Mouse (Mus musculus) kidney, adult 18-20 months (tissue): ENCODE measurements around the gene Borcs6.
A peak's percentile ranks its signal among the peaks of the same experiment; 100 is the strongest.

Experiments used
- DNase-seq: peaks from one replicate; pipeline ENCODE4 v3.0.0; 2021

Gene Borcs6

DNA sequence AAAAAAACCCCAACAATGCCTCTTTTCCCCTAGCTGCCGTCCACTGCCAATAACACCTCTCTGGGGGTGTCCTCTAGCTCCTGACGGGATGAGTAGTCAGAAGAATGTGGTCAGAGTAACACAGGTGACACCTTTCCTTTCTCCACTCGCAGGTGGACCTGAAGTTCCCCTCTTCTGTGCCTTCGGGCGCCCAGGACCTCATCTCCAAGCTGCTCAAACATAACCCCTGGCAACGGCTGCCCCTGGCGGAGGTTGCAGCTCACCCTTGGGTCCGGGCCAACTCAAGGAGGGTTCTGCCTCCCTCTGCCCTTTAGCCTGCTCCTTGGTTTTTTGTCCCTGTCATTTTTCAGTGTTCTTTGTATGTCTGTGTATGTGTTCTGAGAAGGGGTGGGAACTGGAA lies 8.8 kb upstream of the Borcs6 start:
- DNase-seq, result no peak

DNA sequence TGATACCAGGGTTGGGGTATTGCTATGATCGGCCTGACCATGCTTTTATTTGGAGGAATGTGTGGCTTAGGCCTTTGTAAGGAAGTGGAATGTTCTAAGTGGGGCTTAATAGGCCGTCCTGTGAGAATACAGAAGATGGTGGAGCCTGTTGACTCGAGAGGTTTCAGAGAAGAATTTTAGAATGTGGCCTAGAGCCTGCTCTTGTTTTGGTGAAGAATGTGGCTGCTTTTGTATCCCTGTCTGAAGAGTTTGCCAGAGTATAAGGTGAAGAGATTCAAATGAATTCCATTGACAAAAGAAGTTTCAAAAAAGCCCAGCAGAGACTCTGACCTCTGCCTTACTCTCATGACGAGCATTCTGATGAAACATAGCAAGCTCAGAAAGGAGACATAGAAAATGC lies 7.7 kb upstream of the Borcs6 start:
- no peak for DNase-seq

DNA sequence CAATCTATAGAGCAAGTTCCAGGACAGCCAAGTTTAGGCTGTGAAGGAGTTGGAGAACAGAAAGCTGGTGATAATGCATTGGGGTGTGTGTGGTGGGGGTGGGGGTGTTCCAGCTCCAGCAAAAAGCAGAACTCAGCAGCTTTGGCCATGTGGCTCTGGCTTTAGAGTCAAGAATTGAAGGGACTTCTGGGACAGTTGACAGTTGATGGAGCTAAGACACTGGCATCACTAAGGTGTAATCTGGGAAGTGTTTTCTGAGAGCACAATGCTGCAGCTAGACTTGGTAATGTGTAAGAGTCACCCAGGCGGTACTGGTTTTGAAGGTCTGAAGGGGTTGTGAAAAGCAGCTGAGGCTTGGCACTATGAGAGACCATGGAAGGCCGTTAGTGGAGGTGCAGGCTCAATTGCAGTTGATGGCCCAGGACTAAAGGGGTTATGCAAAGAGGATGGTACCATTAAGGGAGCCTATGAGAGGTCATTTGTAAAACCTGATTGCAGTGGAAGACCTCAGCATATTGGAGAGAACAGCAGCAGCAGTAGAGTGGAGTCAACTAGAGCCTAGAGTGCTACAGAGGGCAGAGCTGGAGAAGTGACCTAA lies 6.6 kb upstream of the Borcs6 start:
- no peak for DNase-seq

DNA sequence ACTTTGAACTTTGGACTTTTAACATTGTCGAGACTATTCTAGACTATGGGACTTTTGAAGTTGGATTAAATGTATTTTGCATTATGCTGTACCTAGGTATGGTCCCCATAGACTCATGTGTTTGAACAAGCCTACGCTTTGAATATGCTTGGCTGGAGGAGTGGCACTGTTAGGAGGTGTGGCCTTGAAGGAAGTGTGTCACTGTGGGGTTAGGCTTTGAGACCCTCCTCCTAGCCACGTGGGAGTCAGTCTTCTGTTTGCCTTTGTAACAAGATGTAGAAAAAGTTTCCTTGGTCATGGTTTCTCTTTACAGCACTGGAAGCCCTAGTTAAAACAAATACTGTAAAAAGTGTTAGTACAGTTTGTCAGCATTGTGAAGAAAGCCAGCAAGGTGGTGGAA lies 5.7 kb upstream of the Borcs6 start:
- DNase-seq, result no peak

DNA sequence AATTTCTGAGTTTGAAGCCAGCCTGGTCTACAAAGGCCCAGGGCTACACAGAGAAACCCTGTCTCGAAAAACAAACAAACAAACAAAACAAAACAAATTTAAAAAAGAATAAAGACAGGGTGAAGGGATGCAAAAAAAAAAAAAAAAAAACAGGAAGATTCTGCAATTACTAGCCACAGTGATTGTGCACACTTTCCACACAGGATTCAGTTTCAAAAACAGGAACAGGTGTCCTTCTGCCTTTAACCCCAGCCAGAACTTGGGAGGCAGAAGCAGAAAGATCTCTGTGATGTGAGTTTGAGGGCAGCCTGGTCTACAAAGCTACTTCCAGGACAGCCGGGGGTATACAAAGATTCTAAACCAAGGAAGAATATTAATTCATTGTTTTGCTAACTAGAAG lies 1.3 kb upstream of the Borcs6 start:
- no peak for DNase-seq

DNA sequence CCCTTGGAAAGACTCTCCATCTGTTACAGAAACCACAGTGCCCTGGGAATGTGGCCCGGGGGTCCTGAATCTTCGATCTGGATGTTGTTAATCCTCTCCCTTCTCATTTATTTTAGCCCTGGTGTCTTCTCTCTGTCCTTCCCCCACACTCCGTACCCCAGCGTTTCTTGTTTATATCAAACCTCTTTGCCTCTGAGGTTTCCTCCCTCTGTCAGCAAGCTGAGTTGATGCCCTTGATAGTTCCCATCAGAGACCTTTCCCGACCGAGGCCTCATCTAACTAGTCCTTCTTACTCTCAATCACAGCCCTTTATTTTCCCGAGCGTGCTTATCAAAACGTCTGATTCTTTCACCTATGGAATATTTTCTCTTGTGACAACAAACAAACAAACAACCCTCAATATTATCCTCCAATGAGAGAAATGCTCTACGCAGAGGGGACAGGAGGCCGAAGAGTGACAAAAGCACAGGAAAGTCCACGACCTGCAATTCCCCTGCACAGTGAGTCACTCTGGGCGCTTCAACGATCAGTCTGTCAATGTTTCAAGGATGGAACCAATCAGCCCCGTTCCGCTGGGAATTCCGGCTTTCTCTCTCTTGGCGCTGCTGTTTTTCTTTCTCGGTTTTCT lies 674 bp upstream of the Borcs6 start:
- DNase-seq, result no peak

DNA sequence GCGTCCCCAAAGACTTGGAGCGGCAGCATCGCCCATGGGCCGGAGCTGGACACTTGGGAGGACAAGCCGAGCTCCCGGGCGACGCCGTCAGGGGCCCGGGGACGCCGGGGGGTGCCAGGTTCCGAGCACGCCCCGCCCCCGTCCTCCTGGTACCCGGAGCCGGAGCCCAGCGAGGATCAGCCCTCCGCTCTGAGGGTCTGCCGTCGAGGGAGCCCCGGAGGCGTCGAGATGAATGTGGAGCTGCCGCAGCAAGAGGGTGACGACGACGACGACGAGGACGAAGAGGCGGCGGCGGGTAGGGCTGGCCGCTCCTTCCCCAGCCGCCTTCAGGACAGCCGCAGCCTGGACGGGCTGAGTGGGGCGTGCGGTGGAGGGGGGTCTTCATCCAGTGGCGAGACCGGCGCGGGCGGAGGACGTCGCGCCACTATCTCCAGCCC lies 476 bp downstream of the Borcs6 start:
- DNase-seq, result no peak

DNA sequence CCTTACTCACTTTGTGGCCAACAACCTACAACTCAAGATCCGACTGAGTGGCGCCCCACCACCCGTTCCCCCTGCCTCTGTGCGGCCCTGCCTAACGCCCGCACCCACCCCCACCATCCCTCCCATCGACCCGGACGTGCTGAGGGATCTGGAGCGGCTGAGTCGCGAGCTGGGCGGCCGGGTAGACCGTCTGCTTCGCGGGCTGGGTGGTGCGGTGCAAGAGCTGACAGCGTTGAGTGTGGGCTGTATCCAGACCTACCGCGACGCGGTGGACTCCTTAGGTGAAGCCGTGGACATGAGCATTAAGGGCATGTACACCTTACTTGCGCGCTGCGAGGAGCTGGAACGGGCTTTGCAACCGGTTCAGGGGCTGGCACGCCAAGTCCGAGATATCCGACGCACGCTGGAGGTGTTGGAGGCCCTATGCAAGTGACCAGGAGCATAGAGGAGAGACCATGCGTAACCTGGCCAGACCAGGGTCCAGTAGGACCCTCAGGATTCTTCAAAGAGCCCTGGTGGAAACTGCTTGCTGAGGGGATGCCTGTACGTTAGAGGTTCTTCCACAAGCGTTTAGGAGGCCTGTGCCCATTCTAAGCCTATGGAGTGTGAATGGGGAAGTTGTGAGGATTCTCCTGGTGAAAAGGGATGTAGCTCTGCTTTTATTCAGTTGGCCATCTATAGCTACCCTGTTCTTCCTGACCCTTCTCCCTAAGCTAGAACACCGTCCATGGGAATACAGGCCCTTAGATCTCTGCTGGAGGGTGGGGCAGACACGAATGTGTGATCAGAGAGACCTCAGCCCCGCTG lies 1.1 kb downstream of the Borcs6 start:
- peak; percentile 54 for DNase-seq

DNA sequence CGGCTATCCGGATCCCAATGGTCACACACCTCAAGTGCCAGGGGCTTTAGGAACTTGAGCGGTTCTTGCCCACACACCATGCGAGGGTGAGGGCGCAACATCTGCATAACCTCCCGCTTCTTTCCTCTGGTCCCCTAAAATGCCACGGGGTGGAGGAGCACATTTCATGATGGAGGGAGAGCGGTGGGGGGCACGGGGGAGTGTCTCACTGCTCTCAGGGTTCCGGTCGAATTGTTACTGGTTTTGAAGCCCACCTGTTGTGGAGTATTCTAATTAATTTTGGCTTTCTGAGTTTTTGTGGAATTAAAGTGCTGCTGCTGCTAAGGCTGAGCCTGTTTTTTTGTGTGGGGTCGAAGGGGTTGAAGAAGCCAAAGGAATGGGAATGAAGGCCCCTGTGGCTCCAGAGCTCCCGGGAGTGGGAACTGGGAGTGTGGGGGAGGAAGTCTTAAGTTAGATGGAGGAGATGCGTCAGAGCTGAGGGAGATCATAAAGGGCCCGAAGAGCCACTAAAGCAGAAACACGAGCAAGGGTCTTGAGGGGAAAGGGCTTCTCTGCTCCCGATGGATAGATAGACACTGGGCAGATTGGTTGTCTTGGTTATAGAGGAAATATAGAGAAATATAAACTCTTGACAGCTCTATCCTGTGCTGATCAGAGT lies 1.9 kb downstream of the Borcs6 start:
- no peak for DNase-seq

DNA sequence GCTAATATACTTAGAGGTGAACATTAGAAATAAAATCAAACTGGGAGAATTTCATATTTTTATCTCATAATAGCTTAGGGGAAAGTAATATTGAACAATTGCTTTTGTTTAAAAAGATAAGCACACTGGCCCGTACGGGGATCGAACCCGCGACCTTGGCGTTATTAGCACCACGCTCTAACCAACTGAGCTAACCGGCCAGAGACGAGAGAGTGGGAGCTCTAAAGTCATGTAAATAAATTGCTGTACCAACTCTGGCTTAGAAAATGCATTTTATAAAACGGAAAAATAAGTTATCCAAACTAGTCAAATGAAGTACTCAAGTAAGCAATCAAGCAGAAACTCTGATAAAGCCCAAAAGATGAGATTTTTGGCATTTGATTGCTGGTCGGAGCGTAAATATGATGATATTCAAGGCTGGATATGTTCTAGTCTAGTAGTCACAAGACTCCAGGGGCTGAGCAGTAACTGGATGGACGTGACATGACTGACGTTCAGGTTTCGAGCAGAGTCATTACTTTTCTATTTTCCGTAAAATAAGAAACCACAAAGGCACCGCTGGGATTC lies 2.8 kb downstream of the Borcs6 start:
- peak; percentile 87 for DNase-seq

DNA sequence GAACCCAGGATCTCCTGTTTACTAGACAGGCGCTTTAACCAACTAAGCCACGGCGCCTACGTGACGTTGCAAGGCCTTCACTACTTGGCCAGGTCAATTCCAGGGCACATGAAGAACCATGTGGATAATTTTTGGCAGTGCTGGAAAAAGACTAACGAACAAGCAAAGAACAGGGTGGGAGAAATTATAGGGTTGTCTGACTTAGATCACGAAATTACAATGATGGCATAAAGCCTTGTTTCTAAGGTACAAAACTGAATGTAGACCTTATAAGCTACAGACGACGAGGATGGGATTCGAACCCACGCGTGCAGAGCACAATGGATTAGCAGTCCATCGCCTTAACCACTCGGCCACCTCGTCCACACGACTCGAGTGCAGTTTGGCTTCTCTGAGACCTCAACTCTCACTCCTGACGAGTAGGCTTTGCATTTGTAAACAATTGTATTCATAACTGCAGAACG lies 3.3 kb downstream of the Borcs6 start:
- DNase-seq, result peak; percentile 99

DNA sequence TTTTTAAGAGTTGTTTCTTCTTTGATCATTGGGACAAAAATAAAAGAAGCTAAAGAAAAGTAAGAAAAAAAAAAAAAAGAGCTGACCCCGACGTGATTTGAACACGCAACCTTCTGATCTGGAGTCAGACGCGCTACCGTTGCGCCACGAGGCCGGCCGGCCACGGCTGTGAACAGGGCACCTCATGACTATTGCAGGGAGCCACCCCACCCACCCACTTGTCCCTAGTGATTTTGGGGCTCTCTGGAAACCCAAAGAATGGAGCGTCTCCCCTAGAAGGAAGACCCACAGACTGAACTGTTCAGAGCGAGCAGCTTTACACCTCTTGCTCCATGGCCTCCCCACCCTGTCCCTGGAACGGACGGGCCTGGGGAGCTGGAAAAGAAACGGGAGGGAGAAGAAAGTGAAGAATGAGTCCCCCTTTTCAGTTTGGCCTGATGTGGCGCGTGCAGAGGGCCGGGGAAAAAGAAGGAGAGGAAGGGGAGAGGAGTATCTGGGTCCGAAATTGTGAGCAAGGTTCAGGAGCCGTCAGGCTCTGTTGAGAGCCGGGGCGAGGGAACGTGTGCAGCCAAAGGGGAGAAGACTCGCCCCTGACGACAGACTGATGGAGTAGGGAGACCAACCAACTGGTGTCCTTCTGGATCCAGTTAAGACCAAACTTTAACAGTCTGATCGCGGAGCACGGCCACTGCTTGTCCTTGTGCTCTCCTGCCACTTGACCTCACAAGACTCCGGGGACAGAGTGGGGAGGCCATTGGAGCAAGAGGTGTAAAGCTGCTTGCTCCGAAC lies 4.1 kb downstream of the Borcs6 start:
- peak; percentile 82 for DNase-seq

DNA sequence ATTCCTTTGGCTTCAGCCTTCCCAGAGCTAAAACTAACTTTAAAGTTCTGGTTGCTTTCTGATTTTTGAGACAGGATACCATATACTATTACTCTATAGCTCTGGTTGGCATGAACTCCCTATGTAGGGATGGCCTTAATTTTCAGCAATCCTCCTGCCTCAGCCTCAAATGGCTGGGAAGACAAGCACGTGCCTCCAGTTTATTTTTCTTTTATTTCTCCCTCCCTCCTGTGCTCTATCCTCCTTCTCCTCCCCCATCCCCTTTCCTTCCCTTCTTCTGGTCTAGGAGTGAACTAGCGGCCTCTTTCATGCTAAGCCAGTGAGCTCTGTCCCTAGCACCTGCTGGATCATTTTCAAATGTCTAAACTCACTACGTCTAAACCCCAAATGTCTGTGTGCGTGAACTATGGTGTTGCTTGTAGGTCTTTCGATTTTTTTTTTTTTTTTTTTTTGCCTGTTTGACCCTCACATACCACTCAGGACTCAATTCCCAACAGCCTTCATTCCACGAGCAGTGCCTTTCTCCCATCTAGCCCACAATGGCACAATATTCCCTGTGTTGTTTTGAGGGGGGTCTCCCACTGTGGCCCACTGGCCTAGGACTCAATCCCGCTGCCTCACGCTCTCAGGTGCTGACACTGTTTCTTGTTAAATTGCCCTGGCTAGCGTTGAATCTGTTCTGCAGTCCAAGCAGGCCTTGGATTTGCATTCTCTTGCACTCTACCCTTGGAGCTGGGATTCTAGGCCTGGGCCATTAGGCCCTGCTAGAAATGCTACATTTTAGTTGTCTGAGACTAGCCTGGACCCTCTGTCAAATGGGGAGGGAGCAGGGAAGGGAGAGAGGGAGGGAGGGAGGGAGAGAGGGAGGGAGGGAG lies 5.0 kb downstream of the Borcs6 start:
- DNase-seq, result no peak

DNA sequence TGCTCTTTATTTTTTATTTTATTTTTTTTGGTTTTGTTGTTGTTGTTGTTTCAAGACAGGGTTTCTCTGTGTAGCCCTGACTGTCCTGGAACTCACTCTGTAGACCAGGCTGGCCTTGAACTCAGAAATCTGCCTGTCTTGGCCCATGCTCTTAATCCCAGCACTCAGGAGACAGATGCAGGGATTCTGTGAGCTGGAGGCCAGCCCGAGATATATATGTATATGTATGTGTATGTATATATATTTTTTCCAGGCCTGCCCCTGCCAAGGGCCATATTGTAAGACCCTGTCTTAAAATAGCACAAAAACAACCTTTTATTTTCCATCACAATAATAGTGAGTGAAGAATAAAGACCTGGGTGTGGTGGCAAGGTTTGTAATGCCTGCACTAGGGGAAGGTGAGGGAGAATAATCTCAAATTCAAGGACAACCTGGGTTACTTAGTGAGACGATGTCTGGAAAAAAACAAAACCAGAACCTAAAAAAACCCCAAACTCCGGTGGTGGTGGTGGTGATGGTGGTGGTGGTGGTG lies 5.9 kb downstream of the Borcs6 start:
- no peak for DNase-seq

DNA sequence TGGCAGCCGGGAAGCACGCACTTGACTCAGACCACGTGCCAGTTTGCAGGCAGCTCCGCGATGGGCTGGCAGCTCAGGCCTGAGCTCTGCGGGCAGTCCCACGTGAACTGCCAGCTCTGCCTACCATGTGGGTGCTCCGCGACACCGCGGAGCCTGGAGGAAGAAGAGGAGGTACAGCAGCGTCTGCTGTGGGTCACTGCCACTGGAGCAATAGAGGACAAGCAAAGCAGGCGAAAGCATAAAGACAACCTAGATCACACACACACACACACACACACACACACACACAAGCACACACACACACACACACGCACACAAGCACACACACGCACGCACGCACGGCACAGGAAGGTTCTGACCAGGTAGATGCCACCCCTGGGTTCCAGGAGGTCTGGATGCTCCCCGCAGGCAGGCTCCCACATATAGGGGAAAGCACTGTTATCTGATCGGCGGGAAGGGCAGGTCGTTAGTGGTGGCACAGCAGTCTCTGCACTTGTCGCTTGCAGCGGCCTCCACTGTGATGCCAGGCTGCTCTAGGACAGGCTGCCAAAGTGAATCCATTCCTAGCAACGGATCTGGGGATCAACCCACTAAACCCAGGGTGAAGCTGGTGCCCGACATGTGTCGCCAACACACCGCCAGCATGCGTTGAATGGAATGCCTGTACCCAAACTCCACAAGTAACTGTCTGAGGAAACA lies 6.8 kb downstream of the Borcs6 start:
- DNase-seq, result no peak

DNA sequence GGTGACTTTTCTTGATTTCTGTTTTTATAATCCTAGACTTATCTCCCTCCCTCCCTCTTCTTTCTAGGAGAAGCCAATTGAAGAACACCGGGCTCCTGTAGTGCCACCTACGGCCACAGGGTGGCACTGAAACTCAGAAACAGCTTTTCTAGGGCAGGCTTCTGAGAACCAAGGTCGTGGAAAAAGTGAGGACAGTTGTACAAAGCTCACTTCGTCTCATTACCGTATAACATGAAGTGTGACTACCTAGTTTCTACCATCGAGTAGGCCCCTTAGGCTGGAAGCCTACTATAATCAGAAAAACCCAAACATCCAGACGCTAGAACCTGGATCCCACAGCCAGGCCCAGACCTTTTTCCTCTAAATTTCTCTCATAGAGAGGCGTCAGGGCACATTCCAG lies 7.4 kb downstream of the Borcs6 start:
- peak; percentile 94 for DNase-seq

DNA sequence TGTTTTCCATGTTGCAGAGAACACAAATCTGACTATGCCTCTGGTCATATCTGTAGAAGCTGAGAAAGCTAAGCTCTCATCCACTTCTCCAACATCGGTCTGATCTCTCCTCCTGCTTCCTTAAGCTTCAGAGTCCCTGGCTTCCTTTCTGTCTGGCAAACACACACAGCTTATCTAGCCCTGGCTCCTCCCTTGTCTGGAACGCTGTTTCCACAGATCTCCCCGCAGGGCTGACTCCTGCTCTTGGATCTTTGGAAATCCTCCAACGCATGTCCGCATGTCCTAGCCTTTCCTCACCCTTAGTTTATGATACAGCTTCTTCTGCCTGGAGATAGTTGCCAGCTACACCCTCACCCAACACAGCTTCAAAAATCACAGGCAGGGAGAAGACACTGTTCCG lies 8.1 kb downstream of the Borcs6 start:
- no peak for DNase-seq

DNA sequence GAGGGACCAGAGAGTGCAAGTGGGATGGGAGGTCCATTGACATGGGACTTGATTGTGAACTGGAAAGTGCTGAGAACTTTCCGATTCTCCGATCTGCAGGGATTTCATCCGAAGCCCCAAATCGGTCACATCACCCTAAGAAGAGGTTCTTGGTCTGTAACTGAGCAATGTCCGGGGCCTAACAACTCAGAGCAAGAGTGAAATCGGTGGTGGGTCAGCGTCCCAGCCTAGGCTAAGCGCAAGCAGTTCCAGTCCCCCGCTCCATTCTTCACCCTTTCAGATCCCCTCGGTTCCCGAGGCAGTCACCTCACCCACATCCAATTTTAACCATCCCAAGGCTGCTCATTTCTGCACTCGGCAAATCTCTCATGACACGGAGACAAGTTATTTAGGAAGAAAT lies 10.6 kb downstream of the Borcs6 start:
- DNase-seq, result peak; percentile 45

DNA sequence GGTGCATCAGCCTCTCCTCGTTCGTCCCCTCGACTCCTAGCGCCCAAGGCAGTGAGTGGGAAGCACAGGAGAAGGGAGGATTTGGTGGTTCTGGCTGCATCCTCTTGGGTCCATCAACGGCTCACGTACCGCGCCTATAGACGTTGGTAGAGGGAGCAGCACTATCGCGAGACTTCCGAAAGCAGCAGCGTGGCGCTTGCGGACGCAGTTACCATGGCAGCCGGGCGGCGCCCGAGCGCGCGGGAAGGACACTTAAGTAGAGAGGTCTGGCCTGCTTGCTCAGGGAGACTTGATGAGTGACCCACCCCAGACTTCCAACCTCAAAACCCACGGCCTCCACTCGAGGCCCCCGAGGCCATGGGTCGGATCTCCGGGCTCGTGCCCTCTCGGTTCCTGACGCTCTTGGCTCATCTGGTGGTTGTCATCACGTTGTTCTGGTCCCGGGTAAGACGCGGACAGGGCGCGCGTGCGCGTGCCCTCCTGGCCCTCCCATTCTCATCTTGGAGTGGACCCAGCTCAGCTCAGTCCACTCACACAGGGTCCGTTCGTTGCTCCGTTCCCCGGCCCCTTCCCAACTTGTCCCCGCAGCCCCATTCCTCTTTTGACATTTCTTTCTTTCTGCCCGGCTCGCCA lies 11.2 kb downstream of the Borcs6 start, which contains the start of gene Tmem107:
Gene Tmem107, plus strand, starts transcription at position 217 of the 633 bp plus-strand sequence.
- peak; percentile 95 for DNase-seq

DNA sequence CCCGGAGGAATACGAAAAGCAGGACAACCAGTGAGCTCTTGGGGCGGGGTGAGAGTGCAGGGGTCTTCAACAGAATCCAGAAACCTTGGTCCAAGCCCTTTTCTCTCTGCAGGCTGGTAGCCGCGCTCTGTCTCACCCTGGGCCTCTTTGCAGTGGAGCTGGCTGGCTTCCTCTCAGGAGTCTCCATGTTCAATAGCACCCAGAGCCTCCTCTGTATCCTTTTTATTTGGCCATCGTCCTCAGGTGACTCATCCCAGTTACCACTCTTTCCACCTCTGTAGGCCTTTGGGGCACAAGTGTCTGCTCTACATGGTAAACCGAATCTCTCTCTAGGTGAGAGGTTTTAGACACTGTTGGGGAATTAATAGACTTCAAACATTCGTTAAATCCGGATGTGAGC lies 11.7 kb downstream of the Borcs6 start:
- DNase-seq, result no peak
